Mouse (Mus musculus) ovary, postnatal 10 days (tissue): ENCODE measurements around the gene Hoxd4.

Experiments
- DNase-seq: peaks from one replicate; pipeline ENCODE4 v3.0.0; 2022; ENCODE audit warnings: low spot score

Gene Hoxd4

DNA sequence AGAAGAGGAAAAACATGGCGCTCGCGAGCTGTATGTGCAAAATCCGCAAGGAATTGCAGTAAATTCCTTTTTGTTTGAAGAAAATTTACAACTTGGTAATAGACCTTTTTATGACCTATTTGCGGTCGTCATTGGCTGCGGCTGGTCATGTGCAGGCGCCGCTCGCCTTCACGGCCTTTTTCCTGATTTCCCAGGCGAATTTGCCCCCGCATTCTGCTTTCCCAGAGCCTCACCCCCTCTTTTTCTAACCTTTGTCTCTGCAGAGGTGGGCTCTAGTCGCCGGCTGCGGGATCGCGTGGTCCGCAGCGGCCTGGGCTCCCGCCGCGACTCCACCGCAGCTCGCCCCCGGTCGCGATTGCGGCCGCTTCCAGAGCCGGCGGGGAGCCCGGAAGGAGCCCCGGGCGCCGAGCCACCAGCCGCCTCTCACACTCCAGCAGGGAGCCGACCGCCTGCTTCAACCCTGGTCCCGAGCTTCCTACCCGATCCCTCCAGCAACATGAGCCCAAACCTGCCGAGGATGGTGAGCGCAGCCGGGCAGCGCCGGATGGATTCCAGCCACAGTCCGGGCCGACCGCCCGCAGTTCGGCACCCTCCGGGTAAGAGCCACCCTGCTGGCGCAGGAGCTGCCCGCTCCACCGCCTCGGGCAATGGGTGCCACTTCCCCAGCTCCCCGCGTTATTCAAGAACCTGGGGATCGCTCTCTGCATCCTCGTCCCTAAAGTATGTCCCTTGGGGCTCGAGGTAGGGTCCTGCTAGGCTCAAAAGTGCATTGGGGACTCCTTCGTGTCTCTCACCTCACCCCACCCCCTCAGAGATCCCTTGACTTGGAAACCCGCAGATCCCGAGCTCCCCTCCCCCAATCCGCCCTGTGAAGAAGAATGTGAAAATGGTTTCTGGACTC, at the start of gene Hoxd4, which contains the start of gene Hoxd3:
Gene Hoxd4, plus strand, starts transcription at position 209 of the 901 bp plus-strand sequence.
Gene Hoxd3, plus strand, starts transcription at position 207 of the 901 bp plus-strand sequence.
- no peak for DNase-seq

GRCm38 (mm10) chr2:74663291-74663925, 48.3 kb upstream of the Hoxd4 start:
- DNase-seq: no peak

DNA sequence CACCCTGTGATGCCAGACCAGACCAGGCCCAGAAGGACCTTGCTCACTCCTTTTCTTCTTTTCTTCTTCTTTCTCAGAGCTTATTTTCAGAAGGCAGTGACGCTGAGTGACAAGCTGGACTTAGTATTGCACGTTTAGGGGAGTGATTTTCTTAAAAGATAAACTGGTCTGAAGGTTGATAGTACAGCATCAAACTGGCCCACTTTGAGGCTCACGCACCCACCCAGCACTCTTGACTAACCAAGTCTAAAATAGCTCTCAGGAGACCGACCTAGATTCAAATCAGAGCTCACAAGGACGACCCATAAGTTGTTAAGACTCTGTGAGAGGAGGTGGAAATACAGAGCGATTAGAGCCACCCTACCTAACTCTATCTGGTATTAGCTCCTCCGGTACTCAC, 45.3 kb upstream of the Hoxd4 start:
- no peak for DNase-seq

DNA sequence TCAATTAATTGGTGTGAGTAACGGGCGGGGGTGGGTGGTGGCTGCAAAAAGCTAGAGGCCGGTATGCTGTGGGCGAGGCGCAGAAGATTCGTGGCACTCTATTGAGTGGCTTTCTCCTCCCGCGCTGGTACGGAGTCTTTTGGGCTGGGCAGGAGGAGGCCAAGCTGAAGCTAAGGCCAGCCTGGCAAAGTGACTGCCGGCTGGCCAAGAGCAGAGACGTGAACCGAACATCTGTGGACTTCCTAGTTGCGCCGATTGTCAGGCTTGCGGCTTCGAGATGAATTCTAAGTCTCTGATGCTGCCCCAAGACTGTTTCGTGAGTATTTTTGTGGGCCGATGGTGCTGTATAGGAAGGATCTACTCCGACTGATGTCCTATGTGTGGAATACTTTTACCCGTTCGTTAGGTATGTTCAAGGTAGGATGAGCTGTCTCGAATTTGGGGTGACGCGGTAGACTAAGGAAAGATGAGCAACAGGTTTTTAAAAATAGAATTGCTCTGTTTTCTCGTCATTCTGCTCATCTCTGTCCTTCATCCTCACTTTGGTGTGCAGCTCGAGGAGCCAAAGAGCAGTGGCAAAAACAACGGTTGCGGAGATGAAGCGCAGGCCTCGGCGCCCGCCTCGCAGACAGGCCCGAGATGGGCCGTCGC, 44.4 kb upstream of the Hoxd4 start:
- no peak for DNase-seq

- no peak for DNase-seq
Observed at GRCm38 (mm10) chr2:74667842-74668357, 43.8 kb upstream of the Hoxd4 start, which contains the start of gene Hoxd13. TSS of gene Hoxd13 (plus strand) at chr2:74668310.

GRCm38 (mm10) chr2:74668370-74669229, 43.1 kb upstream of the Hoxd4 start:
- no peak for DNase-seq

DNA sequence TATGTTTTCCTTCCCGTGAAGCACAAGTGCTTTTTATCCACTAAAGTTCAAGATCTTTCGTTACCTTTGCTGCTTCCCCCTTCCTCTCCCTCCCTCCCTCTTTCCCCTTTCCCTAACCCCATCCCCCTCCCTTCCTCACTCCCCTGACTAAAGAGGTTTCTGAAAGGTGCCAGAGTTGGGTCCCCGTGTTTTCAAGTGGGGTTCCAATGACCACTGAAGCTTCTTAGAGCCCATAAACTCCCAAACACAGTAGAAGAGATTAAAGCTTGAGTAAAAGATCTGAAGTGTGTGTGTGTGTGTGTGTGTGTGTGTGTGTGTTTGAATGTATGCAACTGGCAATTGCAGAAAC, 42.5 kb upstream of the Hoxd4 start:
- DNase-seq: no peak

- DNase-seq: no peak
Observed at GRCm38 (mm10) chr2:74669650-74670235, 42.0 kb upstream of the Hoxd4 start.

- DNase-seq: no peak
Observed at GRCm38 (mm10) chr2:74670632-74671188, 41.0 kb upstream of the Hoxd4 start.

DNA sequence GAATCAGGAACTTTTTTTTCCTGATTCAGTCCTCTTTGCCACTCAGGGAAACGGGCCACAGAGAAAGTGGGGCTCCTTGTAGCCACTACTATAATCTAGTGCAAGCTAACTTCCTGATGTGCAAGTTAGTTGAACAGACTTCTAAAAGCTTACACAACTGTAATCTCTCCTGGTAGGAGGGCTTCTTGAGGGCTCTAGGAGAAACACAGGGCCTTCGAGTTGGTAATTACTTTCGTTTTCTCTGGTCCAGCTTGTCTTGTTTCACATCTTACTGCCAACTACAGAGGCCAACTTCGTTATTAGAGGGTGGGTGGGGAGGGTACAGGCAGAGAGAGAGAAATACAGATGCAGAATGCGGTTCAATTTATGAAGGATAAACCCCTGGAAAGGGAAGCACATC, 39.9 kb upstream of the Hoxd4 start:
- no peak for DNase-seq

DNA sequence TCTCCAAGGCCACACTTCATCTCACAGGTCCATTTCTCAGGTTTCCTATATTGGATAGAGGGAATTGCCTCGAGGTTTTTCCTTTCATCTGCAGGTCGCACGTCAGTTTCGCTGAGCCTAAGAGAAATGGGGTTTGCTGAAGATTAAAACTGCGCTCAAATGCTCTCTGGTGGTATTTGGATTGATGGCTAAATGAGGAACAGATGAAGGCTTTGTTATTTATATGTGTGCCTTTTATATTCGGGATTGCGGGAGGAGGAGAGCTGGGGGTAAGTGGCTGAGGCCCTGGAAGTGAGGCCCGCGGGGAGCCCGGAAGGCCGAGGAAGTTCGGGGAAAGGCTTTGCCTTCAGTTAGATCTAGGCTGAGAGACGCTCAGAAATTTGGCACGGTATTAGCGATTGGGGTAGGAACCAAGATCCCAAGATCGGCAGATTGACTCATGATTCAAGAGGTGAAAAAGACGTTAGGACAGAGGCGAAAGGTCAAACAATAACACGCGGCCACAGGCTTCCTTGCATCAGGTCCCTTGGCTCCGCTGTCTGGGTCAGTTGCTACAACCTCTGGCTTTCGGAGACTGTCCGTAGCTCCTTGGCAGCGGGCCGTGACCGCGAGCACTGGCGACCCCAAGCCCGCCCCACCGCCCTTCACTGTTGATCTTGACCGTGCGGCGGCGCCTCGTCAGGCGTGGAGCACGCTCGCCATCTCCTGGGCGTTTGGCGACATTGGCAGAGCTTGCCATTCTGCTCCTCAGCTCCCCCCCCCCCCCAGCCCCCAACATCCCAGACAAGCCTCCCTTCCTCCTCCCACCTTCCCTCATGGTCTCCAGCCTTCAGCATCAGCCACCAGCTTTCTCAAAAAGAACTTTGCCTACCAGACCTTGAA, 39.0 kb upstream of the Hoxd4 start:
- DNase-seq: no peak

GRCm38 (mm10) chr2:74673835-74674425, 37.8 kb upstream of the Hoxd4 start:
- no peak for DNase-seq

GRCm38 (mm10) chr2:74674881-74675665, 36.7 kb upstream of the Hoxd4 start, which contains the start of gene Hoxd12:
TSS of gene Hoxd12 (plus strand) at chr2:74675013.
- no peak for DNase-seq

- no peak for DNase-seq
Observed at GRCm38 (mm10) chr2:74675666-74676282, 36.0 kb upstream of the Hoxd4 start.

DNA sequence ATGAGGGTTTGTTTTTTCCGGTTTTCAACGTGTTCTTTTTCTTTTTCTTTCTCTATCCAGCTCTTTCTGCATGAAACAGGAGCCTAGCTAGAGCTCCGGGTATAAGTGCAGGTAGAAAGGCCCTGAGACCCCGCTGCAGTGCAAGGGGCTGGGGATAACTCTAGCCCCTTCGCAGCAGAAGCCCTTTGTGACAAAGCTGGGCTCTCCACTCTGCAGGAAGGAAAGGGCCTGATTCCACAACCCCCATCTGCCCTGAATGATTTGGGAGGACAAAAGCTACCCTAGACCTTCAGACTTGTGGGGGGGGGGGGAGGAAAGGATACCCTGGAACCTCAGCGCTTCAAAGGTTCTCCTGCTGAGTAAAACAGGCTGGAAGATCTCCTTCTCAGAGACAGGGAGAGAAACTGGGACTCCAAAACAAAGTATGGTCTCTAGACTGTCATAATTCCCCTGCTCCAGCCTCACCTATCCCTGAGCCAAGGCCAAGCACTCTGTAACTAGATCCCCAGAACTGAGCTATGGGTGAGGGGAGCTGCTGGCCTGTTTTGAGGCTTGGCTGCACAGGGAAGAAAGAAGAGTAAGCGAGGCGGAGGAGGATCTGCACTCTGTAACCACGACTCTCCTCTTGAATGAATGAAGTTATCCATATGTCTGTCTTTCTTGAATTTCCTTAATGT, 35.2 kb upstream of the Hoxd4 start:
- DNase-seq: no peak

DNA sequence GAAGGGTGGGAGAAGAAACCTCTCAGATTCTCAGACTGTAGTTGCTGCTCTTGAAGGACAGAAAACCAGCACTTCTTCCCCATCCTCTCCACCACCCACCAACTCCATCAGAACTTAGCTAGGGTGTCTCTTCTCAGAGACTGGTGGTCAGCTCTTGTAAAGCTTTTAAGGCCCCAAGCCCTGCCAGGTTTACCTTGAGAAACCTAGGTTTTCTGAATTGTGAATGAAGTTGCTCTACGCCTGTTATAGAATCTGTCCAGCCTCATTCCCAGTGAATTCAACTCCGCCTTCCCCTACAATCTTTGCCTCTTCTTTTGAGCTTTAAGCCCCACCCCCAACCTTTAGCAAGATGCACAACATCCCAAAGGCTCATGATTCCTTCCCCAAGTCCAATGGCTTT, 34.6 kb upstream of the Hoxd4 start:
- no peak for DNase-seq

- DNase-seq: no peak
Observed at GRCm38 (mm10) chr2:74678891-74679595, 32.7 kb upstream of the Hoxd4 start, which contains the start of gene Hoxd11. TSS of gene Hoxd11 (plus strand) at chr2:74679557.
